Mouse (Mus musculus): ENCODE results near the gene Zfp689.

DNA sequence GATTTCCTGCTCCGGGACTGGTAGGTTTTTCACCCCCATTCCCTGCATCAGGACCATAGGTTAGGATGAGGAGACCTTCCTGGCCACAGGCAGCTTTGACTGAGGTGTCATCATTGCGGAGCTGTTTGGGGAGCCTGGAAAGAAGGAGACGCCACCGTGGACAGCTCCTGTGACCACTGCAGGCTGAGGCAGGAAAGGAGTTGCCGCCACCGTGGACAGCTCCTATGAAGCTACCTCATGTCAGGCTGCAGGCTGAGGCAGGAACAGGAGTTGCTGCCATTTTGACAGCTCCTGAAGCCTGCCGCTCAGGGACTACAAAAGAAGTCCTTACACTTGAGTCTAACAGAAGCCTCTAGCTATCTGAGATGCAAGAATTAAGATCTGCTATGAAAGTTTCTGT lies 5.9 kb upstream of the Zfp689 start:
- TF ChIP-seq MYOG (IDR thresholded peaks at IDR 0.05; ENCODE audit: control insufficient read depth, extremely low read depth, insufficient read length) (no peak), MYOD1 (IDR thresholded peaks at IDR 0.05; ENCODE audit: control insufficient read depth, insufficient read length, low read depth) (no peak), USF1 (IDR thresholded peaks at IDR 0.05; ENCODE audit: low read depth) (no peak), FOSL1 (IDR thresholded peaks at IDR 0.05; ENCODE audit: insufficient read depth, low read length, poor library complexity, severe bottlenecking) (no peak), MAX (IDR thresholded peaks at IDR 0.05) (no peak), CTCF (IDR thresholded peaks at IDR 0.05; ENCODE audit: control insufficient read depth, insufficient read depth, insufficient read length) (no peak), CEBPB (IDR thresholded peaks at IDR 0.05; ENCODE audit: low read depth) (no peak)

Data from C2C12 (cell line).